Mouse (Mus musculus) liver, embryonic 15.5 days (tissue): Measurements from ENCODE around the gene Igsf11. TPM values are rescaled to one million over a fixed set of nuclear protein-coding genes. Genes with fewer than 3 reads are reported as not detected.

Source experiments
- ATAC-seq: fragments of 200-750 bp; cut with Nextera tagmentation; 2 replicates; pipeline ENCODE4 v1.8.0; 2017; ENCODE audit warnings: moderate number of reproducible peaks, mild to moderate bottlenecking, moderate library complexity; ENCODE audit not compliant: insufficient read depth
- H3K27ac ChIP-seq: fragments of 300-500 bp; sonication (generic); replicated peaks from 2 replicates; pipeline ENCODE4 v1.5.1; 2015; ENCODE audit warnings: mild to moderate bottlenecking, inconsistent platforms
- H3K27me3 ChIP-seq: fragments of 300-500 bp; sonication (generic); 2 replicates; pipeline ENCODE4 v1.6.1; 2015; ENCODE audit warnings: mild to moderate bottlenecking, inconsistent platforms
- H3K36me3 ChIP-seq: fragments of 300-500 bp; sonication (generic); replicated peaks from 2 replicates; pipeline ENCODE4 v1.6.1; 2015; ENCODE audit warnings: moderate library complexity, mild to moderate bottlenecking, inconsistent platforms
- H3K4me1 ChIP-seq: fragments of 300-500 bp; sonication (generic); replicated peaks from 2 replicates; pipeline ENCODE4 v1.6.1; 2015; ENCODE audit warnings: inconsistent platforms
- H3K4me2 ChIP-seq: fragments of 300-500 bp; sonication (generic); 2 replicates; pipeline ENCODE4 v1.6.1; 2015; ENCODE audit warnings: moderate library complexity, mild to moderate bottlenecking, inconsistent platforms
- H3K4me3 ChIP-seq: fragments of 300-500 bp; sonication (generic); replicated peaks from 2 replicates; pipeline ENCODE4 v1.5.1; 2015; ENCODE audit warnings: mild to moderate bottlenecking, inconsistent platforms
- H3K9ac ChIP-seq: fragments of 300-500 bp; sonication (generic); 2 replicates; pipeline ENCODE4 v1.6.1; 2015; ENCODE audit warnings: moderate library complexity, mild to moderate bottlenecking, inconsistent platforms
- H3K9me3 ChIP-seq: fragments of 300-500 bp; sonication (generic); replicated peaks from 2 replicates; pipeline ENCODE4 v1.6.1; 2016; ENCODE audit warnings: inconsistent platforms
- WGBS: fragments of 180-500 bp; shearing (Covaris S2); methylation state at CpG from one replicate; pipeline ENCODE4 v1.1.7; 2015; ENCODE audit warnings: mixed read lengths; ENCODE audit not compliant: insufficient replicate concordance; 5-methylcytosine and 5-hydroxymethylcytosine counted together
- polyA plus RNA-seq: library from polyadenylated mRNA; unstranded; fragments of >200 nt; fragmentation: Nextera tagmentation; extraction: Ambion mirVana; gene quantifications from 2 replicates; pipeline ENCODE4 v1.2.1, GENCODE M21; 2015

The Igsf11 gene
- polyA plus RNA-seq, 1 experiment from 2014 or later, result 0.13 TPM

DNA sequence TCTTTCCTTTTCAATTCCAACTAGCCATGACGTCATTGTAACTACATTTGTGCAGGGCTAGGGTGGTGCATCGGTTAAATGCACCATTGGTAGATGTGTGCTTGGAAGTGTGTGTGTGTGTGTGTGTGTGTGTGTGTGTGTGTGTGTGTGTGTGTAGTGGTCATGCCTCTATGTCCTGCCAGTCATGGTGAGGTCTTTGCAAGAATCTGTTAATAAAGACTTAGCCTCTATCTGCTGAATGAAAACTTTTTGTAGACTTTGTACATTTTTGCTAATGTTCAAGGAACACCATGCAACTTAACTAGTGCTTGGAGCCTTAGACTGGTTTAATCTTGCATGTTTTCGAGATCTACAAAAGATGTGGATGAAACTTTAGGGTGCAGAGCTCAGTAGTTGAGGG lies 48.3 kb downstream of the Igsf11 start:
- no peak overlapping the region for H3K9ac ChIP-seq
- no peak for ATAC-seq
- H3K4me3 ChIP-seq, result no peak overlapping the region
- H3K4me1 ChIP-seq, result no peaks in the 10 kb centered on the region
- H3K27me3 ChIP-seq, result no peaks in the 10 kb centered on the region
- 63% methylated on average over 3 of the region's 3 CpGs for whole genome bisulfite sequencing
- H3K36me3 ChIP-seq, result no peaks in the 10 kb centered on the region
- no peak overlapping the region for H3K4me2 ChIP-seq
- no peak overlapping the region for H3K27ac ChIP-seq
- no peaks in the 10 kb centered on the region for H3K9me3 ChIP-seq

DNA sequence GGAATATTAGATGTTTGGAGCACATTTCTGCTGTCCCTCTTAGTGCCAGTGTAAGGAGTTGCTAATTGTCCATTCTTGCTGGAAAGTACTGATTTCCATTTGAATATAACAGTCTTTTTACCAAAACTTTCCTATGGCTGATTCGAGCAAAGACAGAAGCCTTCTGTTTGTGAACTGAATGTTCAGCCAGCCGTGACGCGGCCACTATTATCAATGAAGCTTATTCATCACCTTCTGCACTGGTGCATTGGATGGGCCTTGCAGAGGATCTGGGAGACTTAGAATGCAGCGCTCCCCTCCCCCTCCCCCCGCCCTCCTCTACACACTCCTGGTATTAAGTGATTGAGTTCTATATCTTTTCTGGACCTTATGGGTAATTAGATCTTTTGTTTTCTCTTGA lies 48.8 kb downstream of the Igsf11 start:
- no peak overlapping the region for H3K4me2 ChIP-seq
- no peak overlapping the region for H3K27ac ChIP-seq
- no peak for ATAC-seq
- H3K9me3 ChIP-seq, result no peaks in the 10 kb centered on the region
- 77% methylated on average over 6 of the region's 6 CpGs for WGBS
- no peaks in the 10 kb centered on the region for H3K36me3 ChIP-seq
- H3K4me3 ChIP-seq, result no peak overlapping the region
- H3K4me1 ChIP-seq, result no peaks in the 10 kb centered on the region
- H3K27me3 ChIP-seq, result no peaks in the 10 kb centered on the region
- H3K9ac ChIP-seq, result no peak overlapping the region

DNA sequence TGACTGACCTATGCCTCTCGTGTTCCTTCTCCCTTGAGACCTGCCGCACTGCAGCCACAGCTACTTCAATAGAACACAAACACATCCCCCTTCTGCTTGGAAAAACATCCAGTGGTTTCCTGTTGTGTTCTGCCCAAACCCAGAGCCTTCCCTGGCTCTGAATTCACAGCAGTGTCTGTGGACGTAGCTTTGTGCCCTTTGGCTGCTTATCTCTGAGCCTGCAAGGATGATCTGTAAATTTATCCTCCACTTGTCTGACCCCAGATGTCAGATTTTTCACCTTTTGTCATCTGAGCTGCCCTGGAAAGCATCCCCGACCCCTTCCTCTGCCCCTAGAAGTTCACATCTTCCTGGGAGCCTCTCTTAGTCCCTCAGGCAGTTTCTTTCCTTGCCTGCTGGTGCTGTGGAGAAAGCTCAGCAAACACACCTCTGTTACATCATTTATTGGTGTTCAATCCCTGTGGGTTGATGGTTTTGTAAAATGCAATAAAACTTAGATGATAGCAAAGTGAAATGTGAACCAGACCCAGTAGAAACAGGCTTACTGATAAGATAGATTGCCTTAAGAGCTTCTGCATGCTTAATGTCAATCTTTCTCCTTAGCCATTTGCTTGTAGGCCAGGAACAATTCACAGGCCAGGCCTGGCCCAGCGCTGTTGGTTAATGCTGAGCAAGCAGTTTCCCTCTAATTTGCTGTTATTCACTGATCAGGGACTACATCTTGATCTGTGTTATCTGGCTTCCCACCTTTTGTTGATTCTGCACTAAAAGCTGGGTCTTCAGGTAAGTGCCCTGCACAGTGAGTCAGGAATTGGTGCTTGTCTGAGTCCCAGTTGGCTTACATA lies 51.5 kb downstream of the Igsf11 start:
- H3K9me3 ChIP-seq, result no peaks in the 10 kb centered on the region
- H3K36me3 ChIP-seq, result no peaks in the 10 kb centered on the region
- ATAC-seq, result no peak
- no peak overlapping the region for H3K27ac ChIP-seq
- no peak overlapping the region for H3K4me2 ChIP-seq
- H3K4me3 ChIP-seq, result no peak overlapping the region
- H3K4me1 ChIP-seq, result no peaks in the 10 kb centered on the region
- 31% methylated on average over 5 of the region's 5 CpGs for WGBS
- no peak overlapping the region for H3K9ac ChIP-seq
- no peaks in the 10 kb centered on the region for H3K27me3 ChIP-seq

DNA sequence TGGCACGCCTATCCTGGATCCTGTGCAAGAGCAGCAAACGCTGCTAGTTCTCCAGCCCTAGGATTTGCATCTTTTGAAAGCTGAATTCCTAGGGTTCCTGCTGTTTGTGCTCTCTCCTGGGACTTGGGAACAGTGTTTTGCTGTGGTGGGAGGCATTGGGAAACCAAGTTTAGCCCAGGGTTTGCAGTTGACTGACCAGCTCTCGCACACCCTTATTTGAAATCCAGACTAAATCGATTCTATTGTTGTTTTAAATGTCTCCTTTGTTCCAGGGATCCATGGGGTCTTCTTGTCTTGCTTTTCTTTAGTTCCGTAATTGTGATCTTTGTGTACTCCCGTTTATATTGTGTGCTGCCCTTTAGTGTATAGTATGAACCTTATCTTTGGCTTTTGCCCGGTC lies 52.6 kb downstream of the Igsf11 start:
- Histone ChIP-seq H3K27ac (no peak overlapping the region), H3K27me3 (no peaks in the 10 kb centered on the region), H3K4me2 (no peak overlapping the region), H3K36me3 (no peaks in the 10 kb centered on the region), H3K9me3 (no peaks in the 10 kb centered on the region), H3K9ac (no peak overlapping the region), H3K4me1 (no peaks in the 10 kb centered on the region), H3K4me3 (no peak overlapping the region)
- WGBS, result 62% methylated on average over 7 of the region's 7 CpGs
- no peak for ATAC-seq

DNA sequence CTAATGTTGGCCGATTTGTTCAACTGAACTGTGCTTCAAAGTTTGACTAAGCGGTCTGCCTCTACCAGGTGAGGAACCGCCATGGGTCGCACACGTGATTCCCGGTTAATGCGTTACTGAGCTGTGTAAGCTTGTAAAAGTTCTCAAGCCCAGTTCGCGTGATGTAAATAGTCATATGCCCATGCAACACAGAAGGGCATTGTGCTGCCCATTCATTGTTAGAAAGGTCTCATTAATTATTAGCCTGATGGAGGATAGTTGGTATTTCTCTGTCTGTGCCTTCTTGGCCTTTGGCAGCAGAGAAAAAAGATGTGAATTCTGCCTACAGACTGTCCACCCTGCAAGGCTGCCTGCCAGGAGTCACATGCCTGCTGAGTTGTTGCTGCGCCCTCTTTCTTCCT lies 53.1 kb downstream of the Igsf11 start:
- no peaks in the 10 kb centered on the region for H3K27me3 ChIP-seq

DNA sequence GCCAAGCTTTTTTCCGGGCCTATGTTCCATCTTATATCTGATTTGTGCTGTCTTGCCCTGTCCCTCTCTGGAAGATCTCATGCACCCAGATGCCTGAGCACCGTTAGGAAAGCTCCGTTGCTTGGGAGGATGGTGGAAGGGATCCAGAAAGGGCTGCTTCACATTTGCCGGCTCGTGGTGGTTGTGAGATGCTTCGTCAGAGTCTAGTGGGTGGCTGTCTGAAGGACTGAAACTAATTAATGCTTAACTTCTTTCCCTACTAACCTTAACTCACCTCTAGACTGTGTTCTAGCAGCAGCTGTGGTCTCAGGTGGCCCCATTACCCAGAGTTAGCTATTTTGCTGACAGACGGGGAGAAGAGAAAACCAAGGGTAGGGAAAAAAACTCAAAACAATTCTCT lies 54.0 kb downstream of the Igsf11 start:
- H3K4me2 ChIP-seq, result no peak overlapping the region
- no peak for ATAC-seq
- no peak overlapping the region for H3K27ac ChIP-seq
- H3K9me3 ChIP-seq, result no peaks in the 10 kb centered on the region
- H3K36me3 ChIP-seq, result no peaks in the 10 kb centered on the region
- H3K9ac ChIP-seq, result no peak overlapping the region
- no peaks in the 10 kb centered on the region for H3K27me3 ChIP-seq
- 51% methylated on average over 7 of the region's 7 CpGs for WGBS
- no peak overlapping the region for H3K4me3 ChIP-seq
- no peaks in the 10 kb centered on the region for H3K4me1 ChIP-seq

More for the DNA sequence above, 53.1 kb downstream of the Igsf11 start:
- Histone ChIP-seq H3K27ac (no peak overlapping the region), H3K4me3 (no peak overlapping the region), H3K4me1 (no peaks in the 10 kb centered on the region), H3K4me2 (no peak overlapping the region), H3K9ac (no peak overlapping the region), H3K36me3 (no peaks in the 10 kb centered on the region), H3K9me3 (no peaks in the 10 kb centered on the region)
- no peak for ATAC-seq
- WGBS, result 73% methylated on average over 10 of the region's 10 CpGs

DNA sequence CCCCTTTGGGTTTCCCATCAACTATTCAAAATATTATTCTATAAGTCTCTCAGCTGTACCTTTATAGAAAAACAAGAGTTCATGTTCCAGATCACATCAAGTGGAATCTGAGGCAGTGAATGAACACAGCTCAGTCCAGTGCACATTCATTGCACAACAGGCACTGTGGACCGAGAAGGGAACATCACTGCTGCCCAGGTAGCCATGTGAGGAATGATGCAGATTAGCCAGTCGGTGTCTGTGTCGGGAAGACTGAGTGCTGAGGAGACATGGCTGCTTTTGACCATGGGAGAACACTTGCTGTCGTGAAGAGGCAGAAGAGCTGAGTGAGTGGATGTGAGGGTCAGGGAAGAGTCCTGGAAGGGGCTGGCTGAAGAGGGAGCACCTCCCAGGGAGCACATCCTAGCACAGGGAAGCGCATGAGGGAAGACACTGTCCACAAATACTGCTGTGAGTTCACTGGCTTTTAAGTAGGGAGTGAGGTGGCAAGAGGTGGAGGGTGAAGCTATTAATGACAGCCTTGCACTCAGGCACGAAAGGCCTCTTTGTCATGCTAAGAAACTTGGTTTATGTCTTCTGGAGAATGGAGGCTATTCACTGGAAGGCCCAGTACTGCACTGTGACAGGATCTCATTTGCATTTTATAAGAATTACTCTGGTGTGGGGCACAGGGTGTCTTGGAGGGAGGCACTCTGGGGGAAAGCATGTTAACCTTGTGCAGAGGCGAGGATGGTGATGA lies 54.8 kb downstream of the Igsf11 start:
- no peaks in the 10 kb centered on the region for H3K9me3 ChIP-seq
- no peak overlapping the region for H3K9ac ChIP-seq
- no peaks in the 10 kb centered on the region for H3K4me1 ChIP-seq
- no peak for ATAC-seq
- H3K4me2 ChIP-seq, result no peak overlapping the region
- H3K4me3 ChIP-seq, result no peak overlapping the region
- no peak overlapping the region for H3K27ac ChIP-seq
- 58% methylated on average over 7 of the region's 7 CpGs for WGBS
- H3K27me3 ChIP-seq, result no peaks in the 10 kb centered on the region
- no peaks in the 10 kb centered on the region for H3K36me3 ChIP-seq

DNA sequence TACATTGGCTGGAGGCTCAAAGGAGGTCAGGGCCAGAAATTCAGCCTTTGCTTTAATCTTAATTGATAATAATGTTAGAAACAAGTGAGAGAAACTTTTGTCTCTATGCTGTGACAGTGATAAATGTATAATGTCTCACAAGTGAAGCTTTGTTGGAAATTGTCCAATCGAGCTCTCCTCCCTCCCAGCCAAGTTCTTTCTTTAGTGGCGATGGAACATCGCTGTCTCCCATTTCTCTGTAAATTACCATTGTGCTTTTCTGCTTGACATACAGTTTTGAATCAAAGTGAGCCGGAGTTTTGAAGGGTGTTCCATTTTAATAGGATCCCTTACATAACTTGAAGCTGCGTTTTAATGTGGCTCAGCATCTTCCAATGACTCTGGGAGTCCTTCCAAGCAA lies 56.0 kb downstream of the Igsf11 start:
- Histone ChIP-seq H3K27me3 (no peaks in the 10 kb centered on the region), H3K9ac (no peak overlapping the region), H3K27ac (no peak overlapping the region), H3K4me1 (no peaks in the 10 kb centered on the region), H3K36me3 (no peaks in the 10 kb centered on the region), H3K9me3 (no peaks in the 10 kb centered on the region; the same call in 1 of the 2 replicates), H3K4me3 (no peak overlapping the region), H3K4me2 (no peak overlapping the region)
- WGBS, result 71% methylated on average over 5 of the region's 5 CpGs
- no peak for ATAC-seq

DNA sequence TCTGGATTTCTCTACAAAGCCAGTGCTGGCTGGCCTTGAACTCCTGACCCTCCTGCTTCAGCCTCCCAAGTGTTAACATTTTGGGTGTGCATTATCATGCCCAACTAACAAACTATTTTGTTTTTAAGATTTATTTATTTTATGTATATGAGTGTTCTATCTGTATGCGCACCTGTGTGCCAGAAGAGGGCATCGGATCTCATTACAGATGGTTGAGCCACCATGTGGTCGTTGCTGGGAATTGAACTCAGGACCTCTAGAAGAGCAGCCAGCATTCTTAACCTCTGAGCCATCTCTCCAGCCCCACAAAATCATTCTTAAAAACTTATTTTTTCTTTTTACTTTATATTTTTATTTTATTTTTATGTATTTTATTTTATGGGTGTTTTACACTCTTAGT lies 60.4 kb downstream of the Igsf11 start:
- H3K27ac ChIP-seq, result no peak overlapping the region
- no peaks in the 10 kb centered on the region for H3K36me3 ChIP-seq
- no peaks in the 10 kb centered on the region for H3K27me3 ChIP-seq
- no peak overlapping the region for H3K9ac ChIP-seq
- no peak for ATAC-seq
- 72% methylated on average over 3 of the region's 3 CpGs for WGBS
- H3K4me3 ChIP-seq, result no peak overlapping the region
- H3K4me1 ChIP-seq, result no peaks in the 10 kb centered on the region
- no peaks in the 10 kb centered on the region; the same call in 1 of the 2 replicates for H3K9me3 ChIP-seq
- H3K4me2 ChIP-seq, result no peak overlapping the region

DNA sequence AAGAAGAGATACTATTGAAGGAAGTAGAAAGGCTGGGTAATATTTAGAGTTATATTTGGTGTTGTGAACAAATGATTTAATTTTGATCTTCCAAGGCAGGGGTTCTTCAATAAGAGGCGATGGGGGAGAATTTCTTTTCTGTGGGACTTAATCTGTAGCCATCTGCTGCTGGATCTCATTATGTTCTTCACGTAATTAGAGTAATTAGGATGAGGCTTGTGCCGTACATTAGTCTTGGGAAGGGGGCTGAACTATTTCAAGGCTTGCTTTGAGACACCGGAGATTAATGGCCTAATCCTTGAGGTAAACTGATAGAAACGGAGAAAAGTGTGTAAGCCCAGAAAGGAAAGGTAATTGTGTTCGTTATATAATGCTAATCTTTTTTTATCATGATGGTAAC lies 61.4 kb downstream of the Igsf11 start:
- H3K36me3 ChIP-seq, result no peaks in the 10 kb centered on the region
- H3K27ac ChIP-seq, result no peak overlapping the region
- H3K9ac ChIP-seq, result no peak overlapping the region
- no peaks in the 10 kb centered on the region for H3K27me3 ChIP-seq
- 65% methylated on average over 6 of the region's 6 CpGs for WGBS
- no peak overlapping the region for H3K4me2 ChIP-seq
- no peaks in the 10 kb centered on the region; the same call in 1 of the 2 replicates for H3K9me3 ChIP-seq
- no peak for ATAC-seq
- no peaks in the 10 kb centered on the region for H3K4me1 ChIP-seq
- no peak overlapping the region for H3K4me3 ChIP-seq

DNA sequence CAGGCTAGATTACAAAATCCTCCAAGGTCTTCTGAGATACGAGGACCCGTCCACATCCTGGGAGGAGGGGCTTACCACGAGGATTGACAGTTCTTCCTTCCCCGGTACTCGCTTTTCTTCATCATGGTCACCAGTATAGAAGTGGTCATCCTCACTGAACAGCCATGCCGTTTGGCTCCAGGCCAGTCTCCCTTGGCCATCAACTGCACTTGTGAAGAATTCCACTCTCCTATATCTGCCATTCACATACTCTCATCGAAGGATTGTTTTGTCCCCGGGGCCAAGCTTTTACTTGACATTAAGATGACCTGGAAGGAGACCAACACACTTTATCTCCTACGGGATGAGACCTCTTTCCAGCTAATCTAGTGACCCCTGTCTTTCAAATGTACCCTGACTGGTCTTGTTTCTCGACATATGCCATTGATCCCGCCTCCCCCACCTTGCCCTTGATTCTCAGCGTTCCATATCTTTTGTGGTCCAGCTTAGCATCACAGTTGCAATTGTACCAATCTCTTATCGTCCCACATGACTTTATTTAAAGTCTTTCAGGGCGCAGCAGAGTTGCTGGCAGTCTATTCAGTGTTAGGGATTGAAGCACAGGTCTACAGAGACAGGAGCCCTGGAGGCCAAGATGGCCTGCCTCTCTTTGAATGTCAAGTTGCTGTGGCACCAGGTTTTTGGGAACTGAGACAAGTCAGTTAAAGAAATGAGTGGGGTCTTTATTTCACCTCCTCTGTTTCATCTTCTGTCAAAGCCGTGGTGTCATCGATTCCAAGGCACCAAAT lies 62.2 kb downstream of the Igsf11 start:
- H3K27me3 ChIP-seq, result no peaks in the 10 kb centered on the region
- H3K9me3 ChIP-seq, result no peaks in the 10 kb centered on the region; the same call in 1 of the 2 replicates
- no peak overlapping the region for H3K27ac ChIP-seq
- H3K4me2 ChIP-seq, result no peak overlapping the region
- no peak overlapping the region for H3K9ac ChIP-seq
- no peaks in the 10 kb centered on the region for H3K36me3 ChIP-seq
- H3K4me1 ChIP-seq, result no peaks in the 10 kb centered on the region
- 61% methylated on average over 16 of the region's 16 CpGs for WGBS
- no peak overlapping the region for H3K4me3 ChIP-seq
- no peak for ATAC-seq
